Mouse (Mus musculus) Muller cell, postnatal 12 days (primary cell): ENCODE measurements around the gene Eif2ak2.

Source experiments
- DNase-seq: peaks from one replicate; pipeline ENCODE4 v3.0.0-alpha.2; 2015; ENCODE audit errors: inconsistent ontology term

The Eif2ak2 gene

GRCm38 (mm10) chr17:78834856-78835835, 47.2 kb downstream of the Eif2ak2 start, which contains the start of the genes Heatr5b and Gpatch11:
Heatr5b (minus strand) TSS chr17:78835364.
Gpatch11 (plus strand) TSS chr17:78835567.
- DNase-seq, result peak; percentile 99

- DNase-seq, result no peak
Observed at GRCm38 (mm10) chr17:78824346-78824745, 58.0 kb downstream of the Eif2ak2 start.

GRCm38 (mm10) chr17:78809582-78809981, 72.8 kb downstream of the Eif2ak2 start:
- DNase-seq, result no peak

- DNase-seq, result no peak
Observed at GRCm38 (mm10) chr17:78809019-78809418, 73.4 kb downstream of the Eif2ak2 start.
